Mouse (Mus musculus): ENCODE data around the gene Btbd9.
"Not testable (repeated sequence)": the region's sequence is repeated elsewhere in the genome, so short reads cannot be mapped to it uniquely, and the experiment has no call there.

Btbd9 gene

DNA sequence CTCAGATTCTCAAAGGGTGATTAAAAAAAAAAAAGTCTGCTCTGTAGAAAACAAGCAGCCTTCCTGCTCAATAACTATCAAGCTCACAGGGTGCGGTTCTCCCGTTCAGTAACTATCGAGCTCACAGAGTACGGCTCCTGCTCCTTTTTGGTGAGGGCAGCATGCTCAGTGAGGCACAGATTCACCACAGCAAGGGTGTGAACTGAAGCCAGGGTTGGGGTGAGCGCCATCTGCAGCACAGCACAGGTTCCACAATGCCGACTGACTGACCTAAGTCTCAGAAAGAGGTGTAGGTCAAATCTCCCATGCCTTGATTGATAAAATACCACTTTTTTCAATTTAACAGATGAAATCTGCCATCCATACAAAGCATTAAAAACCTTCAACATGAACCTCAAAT lies 66.1 kb downstream of the Btbd9 start:
- no peak for DNase-seq

DNA sequence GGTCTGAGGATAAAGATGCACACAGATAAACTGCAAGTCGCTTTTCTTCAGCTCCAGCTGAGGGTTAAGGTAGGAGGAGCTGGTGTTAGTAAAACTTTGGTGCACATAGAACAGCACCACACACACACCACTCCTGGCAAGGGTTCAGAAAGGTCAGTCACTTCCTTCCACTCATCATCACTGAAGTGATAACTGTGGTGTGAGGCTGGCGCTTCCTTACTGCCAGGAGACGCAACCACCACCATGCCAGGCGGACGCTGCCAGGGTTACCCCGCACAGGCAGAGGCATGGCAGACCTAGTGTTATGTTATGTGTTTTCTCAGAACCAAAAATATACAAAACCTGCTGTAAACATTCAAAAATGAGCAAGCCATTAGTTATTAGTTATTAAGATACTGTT lies 66.6 kb downstream of the Btbd9 start:
- DNase-seq: no peak

DNA sequence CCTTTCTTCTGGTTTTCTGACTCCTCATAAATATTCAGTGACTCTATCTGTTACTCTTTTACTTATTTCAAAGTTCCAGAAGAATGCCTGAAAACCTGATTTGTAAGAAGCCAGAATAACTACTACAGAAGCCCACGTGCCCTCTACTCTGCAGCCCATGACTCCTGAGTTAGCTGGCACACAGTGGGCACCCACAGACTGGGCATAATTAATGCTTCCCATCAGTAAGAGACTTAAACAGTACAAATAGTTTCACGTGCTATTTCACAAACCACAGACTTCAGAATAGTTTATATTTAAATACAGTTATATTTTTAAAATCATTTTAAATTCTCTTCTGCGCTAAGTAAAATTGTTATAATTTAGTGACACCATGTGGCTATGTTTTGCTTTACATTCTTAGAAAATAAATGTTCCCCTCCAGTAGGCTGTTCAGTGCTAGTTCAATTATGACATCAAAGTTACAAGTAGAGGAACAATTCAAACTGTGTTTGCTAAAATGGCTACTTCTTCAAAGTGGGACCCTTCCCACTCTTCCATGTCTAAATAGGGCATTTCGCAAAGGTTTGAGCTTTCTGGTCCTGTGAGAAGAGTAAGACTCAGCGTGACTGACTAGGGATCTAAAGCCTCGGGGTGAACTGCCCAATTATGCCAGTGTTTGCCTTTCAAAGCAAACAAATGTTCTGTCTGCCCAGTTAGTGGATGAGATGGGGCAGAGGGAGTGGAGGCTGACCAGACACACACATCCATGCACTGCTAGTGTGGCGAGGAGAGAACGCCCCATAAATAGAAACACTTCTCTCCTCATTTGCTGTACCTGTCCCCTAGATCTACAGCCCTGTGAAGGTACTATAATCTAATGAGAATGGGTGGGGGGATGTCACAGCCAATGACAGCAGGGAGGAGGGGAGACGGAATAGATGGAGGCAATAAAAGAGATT lies 68.4 kb downstream of the Btbd9 start:
- no peak for DNase-seq

DNA sequence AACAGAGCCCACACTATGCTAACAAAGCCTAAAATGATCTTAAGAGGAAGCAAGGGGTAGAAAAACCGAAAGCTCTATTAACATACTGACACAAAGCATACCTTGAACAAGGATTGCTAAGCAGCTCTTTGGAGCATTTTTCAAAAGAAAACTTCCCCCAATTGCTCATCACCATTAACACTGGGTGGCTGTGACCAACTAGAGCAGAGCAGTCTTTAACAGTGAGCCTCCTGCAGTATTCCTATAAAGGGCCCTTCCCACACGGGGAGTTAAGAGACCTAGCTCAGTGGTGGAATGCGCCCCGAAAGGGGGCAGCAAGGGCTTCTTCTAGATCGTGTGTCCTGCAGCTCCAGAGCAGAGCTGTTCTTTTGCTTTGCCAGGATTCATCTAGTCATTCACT lies 69.4 kb downstream of the Btbd9 start:
- no peak for DNase-seq

DNA sequence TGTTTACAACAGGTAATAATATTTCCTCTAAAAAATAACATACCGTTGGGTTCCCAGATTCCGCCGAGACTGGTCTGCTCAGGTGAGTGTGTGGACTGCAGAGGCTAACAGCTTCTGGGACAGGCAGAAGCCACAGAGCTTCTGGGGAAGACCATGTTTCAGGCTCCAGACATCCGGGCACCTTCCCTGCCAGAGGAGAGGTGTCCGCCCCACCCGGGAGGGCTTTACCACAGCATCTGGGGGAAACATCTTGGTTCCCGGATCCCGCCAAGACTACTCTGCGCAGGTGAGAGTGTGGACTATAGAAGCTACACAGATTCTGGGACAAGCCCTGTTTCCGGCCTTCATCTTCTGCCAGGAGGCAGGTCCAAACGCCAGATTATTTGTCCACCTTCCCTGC lies 76.7 kb downstream of the Btbd9 start:
- not testable (repeated sequence) for DNase-seq

DNA sequence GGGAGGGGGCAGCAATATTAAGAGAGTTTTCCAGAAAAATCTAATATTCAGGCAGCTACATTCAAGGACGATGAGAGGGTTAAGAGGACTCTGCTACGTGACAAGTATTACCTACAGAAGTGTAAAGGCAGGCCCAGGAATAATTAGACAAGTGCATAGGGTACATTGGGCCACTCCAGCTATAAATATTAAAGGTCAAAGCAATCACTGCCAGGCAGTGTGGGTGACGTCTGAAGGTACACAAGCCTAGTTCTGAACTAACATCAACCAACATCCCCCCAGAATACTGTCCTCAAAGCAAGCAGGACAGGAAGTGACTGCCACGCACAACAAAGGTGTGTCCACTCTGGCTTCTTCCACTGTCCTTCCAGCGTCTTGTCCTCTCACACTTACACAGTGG lies 77.5 kb downstream of the Btbd9 start:
- no peak for DNase-seq

DNA sequence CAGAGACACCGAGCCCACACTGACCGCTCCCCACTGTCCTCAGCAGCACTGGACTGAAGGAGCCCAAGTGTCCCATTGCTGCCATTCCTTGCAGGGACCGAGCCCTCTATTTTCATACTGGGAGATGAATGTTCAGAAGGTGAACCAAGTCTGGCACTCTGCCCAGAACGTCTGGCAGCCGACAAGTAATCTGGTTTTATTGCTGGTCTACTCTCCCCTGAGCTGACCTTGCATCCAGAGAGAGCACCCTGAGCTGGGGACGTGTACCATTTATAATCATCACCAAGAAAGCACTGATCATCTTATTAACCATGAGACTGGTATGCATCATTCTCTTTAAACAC lies 77.9 kb downstream of the Btbd9 start:
- peak; percentile 69 for DNase-seq

DNA sequence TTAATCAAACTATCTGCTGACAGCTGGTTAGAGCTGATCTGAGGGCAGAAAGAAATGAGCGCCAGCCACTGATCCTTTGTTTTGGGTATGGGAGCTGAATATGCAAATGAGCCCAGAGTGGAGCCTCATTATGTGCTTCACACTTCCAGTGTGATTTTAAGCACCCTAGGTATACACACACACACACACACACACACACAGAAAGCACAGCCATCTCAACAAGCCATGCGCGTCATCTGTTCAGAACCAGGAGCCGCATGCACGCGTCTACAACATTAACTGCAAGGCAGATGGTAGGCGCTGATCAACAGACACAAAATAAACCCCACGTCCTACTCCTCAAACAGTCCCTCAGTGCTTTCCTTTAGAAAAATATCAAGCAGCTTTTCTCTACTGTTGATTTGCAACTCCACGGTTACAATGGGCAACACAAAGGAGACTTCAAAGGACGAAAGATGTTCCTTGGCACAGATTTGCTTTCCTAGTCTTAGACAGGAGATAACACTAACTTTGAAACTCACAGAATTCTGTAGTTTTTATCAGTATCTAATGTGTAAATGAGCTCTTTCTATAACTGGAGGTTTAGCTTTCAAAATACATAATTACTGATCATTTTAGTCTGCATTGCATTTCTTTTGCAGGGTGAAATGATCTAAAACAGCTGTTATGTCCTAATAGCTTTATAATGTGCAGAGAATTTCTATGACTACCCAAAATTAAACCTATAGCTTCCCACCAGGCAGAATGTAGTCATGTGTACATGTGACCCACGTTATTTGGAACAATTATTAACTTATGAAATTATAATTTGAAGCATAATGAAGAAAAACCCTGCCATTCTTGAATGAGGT lies 78.5 kb downstream of the Btbd9 start:
- DNase-seq: no peak

DNA sequence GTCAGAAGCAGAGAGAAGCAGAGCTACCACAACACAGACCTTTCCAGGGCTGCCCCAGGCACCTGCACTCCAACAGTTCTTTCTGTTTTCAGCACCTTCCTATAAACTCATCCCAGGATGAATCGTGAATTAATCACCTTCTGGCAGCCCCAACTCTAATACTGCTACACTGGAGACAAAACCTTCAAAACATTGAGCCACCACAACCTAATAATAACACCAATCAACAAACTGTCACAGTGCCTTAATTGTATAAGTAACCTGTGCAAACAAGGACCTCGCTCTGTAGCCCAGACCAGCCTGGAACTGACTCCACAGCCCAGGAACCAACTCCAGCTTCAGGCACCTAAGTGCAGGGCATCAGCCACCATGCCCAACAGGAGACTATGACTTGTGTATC lies 80.7 kb downstream of the Btbd9 start:
- DNase-seq: no peak

DNA sequence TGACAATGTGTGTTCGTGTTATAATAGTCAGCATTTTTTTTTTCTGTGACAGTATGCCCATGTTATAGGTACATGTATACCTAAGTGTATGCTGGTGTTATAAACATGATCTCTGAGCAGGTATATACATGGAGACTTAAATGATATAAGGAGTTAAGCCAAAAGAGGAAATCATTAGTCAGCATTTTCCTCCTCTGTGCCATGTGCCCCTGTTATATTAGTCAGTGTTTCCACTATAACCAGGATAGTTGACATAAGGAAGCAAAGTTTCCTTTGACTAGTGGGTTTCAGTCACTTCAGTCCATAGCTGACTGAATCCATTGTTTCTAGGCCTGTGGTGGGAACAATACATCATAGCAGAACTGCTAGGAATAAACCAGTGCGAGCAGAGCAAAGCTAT lies 81.1 kb downstream of the Btbd9 start:
- no peak for DNase-seq

DNA sequence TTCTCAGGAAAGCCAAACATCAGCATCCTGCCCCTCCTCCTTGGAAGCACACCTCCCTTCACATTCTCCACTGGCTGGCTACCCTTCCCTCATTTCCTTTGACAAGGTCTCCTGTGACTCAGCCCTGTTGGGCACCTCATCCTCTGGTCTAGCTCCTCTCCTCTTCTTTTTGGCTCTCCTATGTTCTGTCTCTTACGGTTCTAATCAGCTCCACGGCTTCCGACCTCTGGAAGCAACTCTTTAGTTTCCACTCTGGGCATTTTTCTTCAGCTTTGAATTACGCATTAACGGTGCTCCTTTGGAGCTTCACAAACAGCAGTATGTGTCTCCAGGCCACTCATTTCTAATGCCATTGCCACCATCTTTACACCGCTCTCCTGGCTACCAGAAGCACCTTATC lies 82.8 kb downstream of the Btbd9 start:
- DNase-seq: no peak

DNA sequence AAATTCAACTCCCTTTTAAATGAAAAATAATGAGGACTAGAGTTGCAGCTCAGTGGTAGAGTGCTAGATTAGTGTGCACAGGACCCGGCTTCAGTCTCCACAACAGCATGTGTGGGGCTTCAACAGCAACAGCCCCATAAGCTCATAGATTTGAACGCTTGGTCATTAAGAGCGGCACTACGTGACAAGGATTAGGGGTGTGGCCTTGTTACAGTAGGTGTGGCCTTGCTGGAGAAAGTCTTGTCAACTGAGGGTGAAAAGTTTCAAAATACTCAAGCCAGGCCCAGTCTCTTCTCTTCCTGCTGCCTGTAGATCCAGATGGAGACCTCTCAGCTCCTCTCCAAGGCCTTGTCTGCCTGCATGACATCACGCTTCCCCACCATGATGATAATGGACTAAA lies 84.1 kb downstream of the Btbd9 start:
- DNase-seq: no peak

DNA sequence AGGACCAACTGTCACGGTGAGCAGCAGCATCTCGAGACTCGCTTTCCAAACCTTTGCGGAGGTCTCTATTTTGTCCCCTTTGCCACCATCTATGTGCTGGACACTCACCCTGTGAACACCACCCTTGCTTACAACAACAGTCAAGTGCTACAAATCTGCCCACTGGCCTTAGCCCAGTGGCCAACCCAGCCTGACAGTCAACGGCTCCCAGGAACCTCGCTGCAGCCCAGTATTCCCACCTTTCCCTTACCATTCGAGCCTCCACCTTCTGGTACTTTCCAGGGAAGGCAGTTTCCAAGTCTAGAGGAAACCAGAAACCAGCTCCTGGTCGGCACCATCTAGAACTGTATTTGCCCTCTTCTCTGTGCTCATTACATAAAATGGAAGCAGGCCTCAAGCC lies 84.7 kb downstream of the Btbd9 start:
- DNase-seq: no peak

DNA sequence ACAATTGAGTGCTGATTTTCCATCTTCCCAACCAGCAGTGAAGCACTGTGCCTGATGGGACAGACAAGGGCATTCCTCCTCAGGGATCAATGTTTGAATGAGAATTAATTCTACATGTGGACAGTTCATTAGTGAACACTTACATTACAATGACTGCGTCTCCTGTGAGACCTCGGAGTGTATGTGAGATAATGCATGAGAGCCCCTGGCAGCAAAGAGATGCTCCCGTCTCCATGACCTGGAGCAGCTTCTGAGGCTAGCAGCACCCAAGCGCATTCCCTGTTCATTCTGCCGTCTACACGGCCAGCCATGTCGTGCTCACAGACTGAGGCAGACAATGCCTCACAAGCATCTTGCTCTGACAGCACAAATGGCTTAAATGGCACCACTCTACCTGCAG lies 85.7 kb downstream of the Btbd9 start:
- no peak for DNase-seq

DNA sequence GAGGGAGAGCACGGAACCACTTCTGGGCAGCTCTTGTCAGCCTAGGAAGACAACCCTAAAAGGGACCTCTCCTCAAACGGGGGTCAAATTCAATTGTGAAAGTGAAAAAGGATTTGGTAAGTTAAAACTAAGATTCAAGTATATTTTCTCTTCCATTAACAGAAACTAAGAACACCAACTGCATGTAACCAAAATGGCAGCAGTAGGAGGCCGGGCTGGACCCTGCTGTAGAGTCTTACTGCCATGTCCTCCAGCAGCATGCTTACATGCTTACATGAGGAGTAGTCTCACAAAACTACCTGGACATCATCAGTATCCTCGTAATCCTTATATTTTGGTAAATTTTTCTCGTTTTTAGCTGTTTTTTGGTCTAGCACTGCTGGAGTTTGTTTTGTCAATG lies 86.2 kb downstream of the Btbd9 start:
- no peak for DNase-seq

DNA sequence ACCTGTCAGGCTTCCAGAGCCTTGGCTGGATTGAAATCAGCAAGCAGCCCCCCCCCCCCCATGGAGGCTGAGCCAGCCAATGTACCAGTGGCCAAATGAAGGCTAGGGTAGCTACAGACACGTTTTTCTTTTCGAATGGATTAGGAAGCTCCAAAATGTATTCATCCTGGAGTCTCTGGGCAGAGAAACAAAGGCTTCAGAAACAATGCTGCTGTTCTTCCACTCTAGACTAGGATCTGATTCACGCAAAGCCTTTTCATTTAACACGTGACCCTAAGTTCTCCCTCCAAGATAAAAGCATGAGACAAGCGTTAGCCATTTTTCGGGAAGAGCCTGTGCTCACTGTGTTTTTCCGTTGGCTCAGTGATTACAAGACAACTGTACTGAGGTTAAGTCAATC lies 86.7 kb downstream of the Btbd9 start:
- DNase-seq: no peak

DNA sequence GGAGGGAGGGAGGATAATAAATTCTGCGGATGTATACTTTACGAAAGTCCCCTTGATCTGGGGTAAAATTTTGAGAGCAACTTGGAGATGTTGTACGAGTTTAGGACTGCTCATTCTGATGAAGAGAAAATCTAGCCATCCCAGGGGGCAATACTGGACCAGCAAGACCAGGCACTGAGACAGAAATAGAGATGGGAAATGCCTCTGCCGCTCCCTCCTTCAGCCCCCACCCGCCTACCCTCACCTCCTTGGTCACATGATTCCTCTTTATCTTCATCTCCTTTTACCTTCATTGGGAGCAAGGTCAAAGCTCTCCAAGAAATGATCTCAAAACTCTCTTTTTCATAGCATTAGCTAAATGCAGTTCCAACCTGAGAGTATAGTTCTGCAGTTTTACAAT lies 88.6 kb downstream of the Btbd9 start:
- no peak for DNase-seq

DNA sequence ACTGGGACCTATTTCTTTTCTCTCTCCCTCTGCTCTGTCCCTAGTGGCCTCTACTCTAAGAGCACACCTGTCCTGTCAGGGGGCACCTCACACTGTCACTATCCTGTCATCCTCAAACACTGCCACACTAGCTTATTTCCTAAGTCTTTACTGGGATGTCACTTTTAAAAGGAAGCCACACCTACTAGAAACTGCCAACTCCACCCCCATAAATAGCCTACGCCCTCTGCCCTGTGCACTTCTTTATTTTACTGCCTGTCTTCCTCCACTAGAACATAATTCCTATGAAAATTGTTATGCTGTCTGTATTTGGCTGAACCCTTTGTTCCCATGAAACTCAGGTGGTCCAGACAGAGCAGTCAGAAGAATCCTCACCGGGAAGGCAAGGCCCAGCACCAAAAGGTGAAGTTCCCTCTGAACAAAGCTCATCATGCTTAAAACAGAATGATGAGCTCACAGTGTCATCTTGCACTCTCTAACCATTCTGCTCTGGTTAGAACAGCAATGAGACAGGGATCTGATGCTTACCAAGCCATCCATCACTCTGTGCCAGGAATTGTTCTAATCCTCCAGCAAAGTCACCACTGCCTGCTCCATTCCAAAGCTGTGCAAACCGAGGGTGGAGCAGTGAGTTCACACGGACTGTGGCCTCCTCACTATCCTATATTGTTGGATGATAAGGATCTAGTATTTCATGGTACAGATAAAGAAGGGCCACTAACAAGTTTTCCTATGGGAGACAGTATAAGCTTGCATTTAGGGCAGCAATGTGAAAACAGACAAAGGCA lies 91.0 kb downstream of the Btbd9 start:
- DNase-seq: no peak

DNA sequence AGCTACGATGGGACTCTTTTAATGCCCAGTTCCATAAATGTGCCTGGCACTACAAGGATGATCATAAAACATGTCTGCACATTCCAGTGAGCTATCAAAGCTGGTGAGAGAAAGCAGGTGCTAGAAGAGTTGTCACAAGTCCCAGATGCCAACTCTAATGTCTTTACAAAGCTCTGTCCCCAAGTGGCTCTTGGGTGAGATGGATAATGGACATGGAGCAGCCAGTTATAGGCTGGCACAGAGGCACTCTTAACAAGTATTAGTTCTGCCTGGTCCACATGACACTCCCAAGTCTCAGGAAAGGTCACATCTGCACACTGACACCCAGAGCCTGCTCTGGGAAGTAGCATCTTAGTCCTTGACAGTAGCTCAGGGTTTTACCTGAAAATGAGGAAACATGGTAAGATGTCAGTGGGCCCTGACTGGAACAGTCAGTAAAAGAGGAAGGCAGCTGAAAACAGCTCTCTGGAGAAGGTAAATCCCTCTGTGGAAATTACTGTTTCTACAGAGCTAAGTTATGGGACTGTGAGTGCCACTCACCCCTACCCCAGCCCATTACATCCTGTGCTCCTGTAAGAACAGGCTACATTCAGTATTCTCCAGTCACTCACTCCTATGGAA lies 91.7 kb downstream of the Btbd9 start:
- no peak for DNase-seq

DNA sequence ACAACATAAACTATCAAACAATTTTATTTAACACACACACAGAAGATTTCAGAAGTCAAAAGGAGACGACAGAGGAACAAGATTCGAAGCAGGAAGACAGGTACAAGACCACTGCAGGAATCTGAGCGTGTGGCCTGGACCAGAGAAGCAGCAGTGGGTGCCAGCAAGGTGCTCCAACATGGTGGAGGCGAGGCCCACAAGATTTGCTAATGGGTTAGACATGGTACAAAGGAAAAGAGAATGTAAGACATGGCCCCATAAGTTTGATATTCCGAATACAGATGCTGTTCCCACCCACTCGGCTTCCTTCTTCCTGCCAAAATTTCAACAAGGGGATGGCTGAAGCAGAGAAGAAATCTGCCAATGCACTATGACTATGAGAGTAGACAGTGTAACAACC lies 94.5 kb downstream of the Btbd9 start:
- DNase-seq: no peak

DNA sequence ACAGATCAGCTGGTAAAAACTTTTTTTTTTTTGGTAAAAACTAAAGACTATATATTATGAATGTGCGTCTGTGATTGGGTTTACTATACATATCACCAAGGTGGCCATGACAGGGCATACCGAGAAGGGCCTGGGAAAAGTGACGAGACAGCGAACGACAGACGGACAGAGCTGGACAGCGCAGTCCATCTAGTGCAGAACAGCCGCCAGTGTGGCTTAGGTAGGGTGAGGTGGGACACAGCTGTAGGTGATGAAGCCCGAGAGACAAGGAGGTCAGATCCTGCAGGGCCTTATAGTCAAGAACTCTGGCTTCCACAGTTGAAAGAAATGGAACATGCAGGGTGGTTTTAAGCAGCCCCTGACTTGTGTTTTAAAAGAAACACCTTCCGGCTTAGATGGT lies 94.9 kb downstream of the Btbd9 start:
- DNase-seq: no peak

DNA sequence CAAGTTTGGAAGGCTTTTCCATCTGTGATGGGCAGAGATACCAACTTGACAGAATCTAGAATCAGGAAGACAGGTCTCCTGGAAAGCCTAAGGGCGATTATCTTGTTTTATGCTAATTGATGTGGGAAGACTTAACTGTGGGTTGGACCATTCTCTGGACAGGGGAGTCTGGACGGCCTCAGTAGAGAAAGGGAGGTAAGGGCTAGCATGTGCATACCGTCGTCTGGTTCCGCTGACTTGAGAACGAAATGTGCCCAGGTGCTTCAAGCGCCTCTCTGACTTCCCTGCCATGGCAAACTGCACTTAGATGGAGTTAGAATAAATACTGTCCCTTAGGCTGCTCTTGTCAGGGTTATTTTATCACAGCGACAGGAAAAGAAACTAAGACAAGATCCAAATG lies 95.9 kb downstream of the Btbd9 start:
- DNase-seq: no peak

DNA sequence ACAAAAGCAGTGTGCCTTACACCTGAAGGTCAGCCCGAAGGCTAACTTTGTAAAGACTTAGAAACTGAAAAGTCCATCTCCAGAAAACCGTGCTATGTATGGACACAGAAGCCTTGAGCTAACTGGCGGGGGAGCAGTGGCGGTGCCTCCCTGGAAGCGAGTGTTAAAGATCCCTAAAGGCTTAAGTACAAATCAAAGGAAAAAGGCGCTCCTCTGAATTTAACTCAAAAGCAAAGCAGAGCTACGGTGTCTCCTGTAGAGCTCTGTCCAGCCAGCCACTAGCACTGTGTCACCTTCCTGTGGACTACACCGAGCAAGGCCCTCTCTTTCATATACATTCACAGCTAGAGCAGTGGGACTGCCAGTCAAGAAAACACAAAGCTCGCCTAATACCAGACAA lies 98.1 kb downstream of the Btbd9 start:
- no peak for DNase-seq
